Mouse (Mus musculus): Measurements from ENCODE around the gene Serpinb11. TPM values are rescaled to one million over a fixed set of nuclear protein-coding genes. Genes with fewer than 3 reads are reported as not detected.

The Serpinb11 gene
- total RNA-seq, 2 experiments from 2014 or later, result not detected

Other genes with a start within 250 kb of the Serpinb11 start
- not detected for gene Serpinb3b, start 82.8 kb upstream of the Serpinb11 start, total RNA-seq (2021)
- not detected for gene Serpinb3c, start 82.8 kb upstream of the Serpinb11 start, total RNA-seq (2021)
- gene Serpinb7, start 38.5 kb downstream of the Serpinb11 start, total RNA-seq (2021), result not detected
- under 1 TPM; 0.78 to 0.89 TPM for gene Serpinb2, start 150.2 kb downstream of the Serpinb11 start, total RNA-seq (2021)
- gene Serpinb8, start 228.8 kb downstream of the Serpinb11 start, total RNA-seq (2021), result 1 to 10 TPM; 2.6 to 3.2 TPM

Data from heart, postnatal 25 days (tissue).